Mouse (Mus musculus): ENCODE data around the gene Cym.

DNA sequence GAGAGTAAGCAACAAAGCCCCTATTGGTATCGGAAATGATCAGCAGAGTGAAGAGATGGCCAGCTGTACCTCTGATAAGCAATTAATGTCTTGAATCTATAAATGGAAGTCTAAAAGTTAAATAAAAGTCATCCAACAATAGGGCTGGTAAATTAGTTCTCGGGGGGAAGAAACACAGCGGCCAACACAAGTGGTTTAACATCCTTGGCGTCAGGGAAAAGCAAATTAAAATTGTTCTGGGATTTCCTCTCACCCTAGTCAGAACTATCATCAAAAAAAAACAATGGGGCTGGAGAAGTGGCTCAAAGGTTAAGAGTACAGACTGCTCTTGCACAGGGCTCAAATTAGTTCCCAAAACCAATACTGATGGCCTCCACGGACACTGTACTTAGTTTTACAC is 4.3 kb upstream of the Cym start:
- TF ChIP-seq GATA1 (IDR thresholded peaks at IDR 0.05; ENCODE audit: borderline replicate concordance, low read length) (no peak), FLI1 (IDR thresholded peaks at IDR 0.05; ENCODE audit: low read length) (no peak)

Measured in megakaryocyte, embryonic 14.5 days (primary cell).